Mouse (Mus musculus) ES-E14 (cell line): ENCODE data around the gene Gm17482.

Experiments used
- CHD2 ChIP-seq: IDR thresholded peaks from 2 replicates; pipeline ENCODE4 v1.6.1; 2014; ENCODE audit warnings: mild to moderate bottlenecking, low read depth, low read length, inconsistent platforms
- HCFC1 ChIP-seq: IDR thresholded peaks from 2 replicates; pipeline ENCODE4 v1.6.1; 2012; ENCODE audit warnings: low read length, inconsistent platforms, borderline replicate concordance; ENCODE audit not compliant: insufficient read depth
- MAFK ChIP-seq: IDR thresholded peaks from 2 replicates; pipeline ENCODE4 v1.6.1; 2014; ENCODE audit warnings: mild to moderate bottlenecking, low read depth, low read length, inconsistent platforms; ENCODE audit not compliant: insufficient read depth
- ZC3H11A ChIP-seq: IDR thresholded peaks from 2 replicates; pipeline ENCODE4 v1.6.1; 2012; ENCODE audit warnings: low read depth, mild to moderate bottlenecking, inconsistent platforms, low read length, borderline replicate concordance
- ZNF384 ChIP-seq: IDR thresholded peaks from 2 replicates; pipeline ENCODE4 v1.6.1; 2012; ENCODE audit warnings: low read depth, low read length, inconsistent platforms

DNA sequence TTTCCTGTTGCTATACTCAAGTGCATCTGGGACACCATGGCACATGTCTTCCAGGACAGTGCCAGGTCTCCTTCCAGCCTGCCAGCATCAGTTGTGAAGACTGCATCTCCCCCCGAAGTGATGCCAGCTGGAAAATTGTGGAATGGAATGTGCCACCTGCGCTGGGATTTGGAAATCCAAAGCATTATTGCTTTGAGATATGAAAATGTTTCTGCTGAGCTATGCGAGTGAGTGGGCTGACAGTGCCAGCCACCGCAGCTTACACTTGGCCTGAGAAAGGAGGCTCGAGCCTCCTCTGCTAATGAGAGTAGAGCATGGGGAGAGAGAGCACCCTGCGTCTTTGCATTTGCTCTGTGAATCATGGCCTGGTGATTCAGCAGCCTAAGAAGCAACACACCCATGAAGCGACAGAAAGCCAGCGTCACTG lies 5.9 kb upstream of the Gm17482 start:
- TF ChIP-seq ZNF384 (no peak), MAFK (no peak), CHD2 (no peak), HCFC1 (no peak), ZC3H11A (no peak)
